Mouse (Mus musculus) MEL (cell line): ENCODE measurements around the gene Rasl11b. TPM values are rescaled to one million over a fixed set of nuclear protein-coding genes. Genes with fewer than 3 reads are reported as not detected.

Experiments used
- DNase-seq: peaks from one replicate; pipeline ENCODE4 v3.0.0; 2011; ENCODE audit warnings: low read depth, low spot score
- H3K27ac ChIP-seq: 2 replicates; pipeline ENCODE4 v1.5.1; 2012; ENCODE audit warnings: low read depth, mild to moderate bottlenecking, control low read depth, low read length, moderate library complexity; ENCODE audit not compliant: control insufficient read depth
- H3K27me3 ChIP-seq, 2 experiments: fragments of 150-350 bp in 1 of 2; sonication (generic) in 1 of 2; 2 replicates each; pipeline ENCODE4 v1.6.1; 2012; ENCODE audit warnings: low read length in 2 of 2, mild to moderate bottlenecking in 2 of 2, improper control_type of control experiment in 1 of 2, moderate library complexity in 1 of 2; ENCODE audit not compliant: insufficient read depth in 2 of 2, control insufficient read depth in 1 of 2
- H3K36me3 ChIP-seq, 2 experiments: 2 replicates each; pipeline ENCODE4 v1.6.1; 2012 to 2014; ENCODE audit warnings: low read length in 2 of 2, improper control_type of control experiment in 1 of 2, inconsistent platforms in 1 of 2, mild to moderate bottlenecking in 1 of 2; ENCODE audit not compliant: insufficient read depth in 2 of 2, control insufficient read depth in 1 of 2
- H3K4me1 ChIP-seq, 2 experiments: fragments of 150-350 bp in 1 of 2; sonication (generic) in 1 of 2; 2 replicates each; pipeline ENCODE4 v1.6.1; 2012; ENCODE audit warnings: low read length in 2 of 2, improper control_type of control experiment in 1 of 2, mild to moderate bottlenecking in 1 of 2; ENCODE audit not compliant: insufficient read depth in 2 of 2, control insufficient read depth in 1 of 2
- H3K4me3 ChIP-seq, 2 experiments: fragments of 150-350 bp in 1 of 2; sonication (generic) in 1 of 2; 2 replicates each; pipeline ENCODE4 v1.5.1; 2012; ENCODE audit warnings: low read depth in 2 of 2, low read length in 2 of 2, mild to moderate bottlenecking in 2 of 2, moderate library complexity in 2 of 2, control low read depth in 1 of 2, improper control_type of control experiment in 1 of 2; ENCODE audit not compliant: control insufficient read depth in 1 of 2, insufficient read depth in 1 of 2
- H3K79me2 ChIP-seq: 2 replicates; pipeline ENCODE4 v1.6.1; 2012; ENCODE audit warnings: mild to moderate bottlenecking, low read length, moderate library complexity; ENCODE audit not compliant: control insufficient read depth, poor library complexity, insufficient read depth
- H3K9ac ChIP-seq: 2 replicates; pipeline ENCODE4 v1.6.1; 2012; ENCODE audit warnings: low read depth, mild to moderate bottlenecking, control low read depth, low read length, moderate library complexity; ENCODE audit not compliant: control insufficient read depth, poor library complexity, severe bottlenecking
- H3K9me3 ChIP-seq: fragments of 150-350 bp; sonication (generic); replicated peaks from 2 replicates; pipeline ENCODE4 v1.6.1; 2012; ENCODE audit warnings: mild to moderate bottlenecking, low read length, improper control_type of control experiment, moderate library complexity; ENCODE audit not compliant: insufficient read depth
- CHD2 ChIP-seq: IDR thresholded peaks from 2 replicates; pipeline ENCODE4 v1.6.1; 2011; ENCODE audit warnings: low read length, improper control_type of control experiment
- ELF1 ChIP-seq: IDR thresholded peaks from 2 replicates; pipeline ENCODE4 v1.6.1; 2014; ENCODE audit warnings: low read depth, mild to moderate bottlenecking, inconsistent platforms, low read length, improper control_type of control experiment, moderate library complexity
- ETS1 ChIP-seq: IDR thresholded peaks from 2 replicates; pipeline ENCODE4 v1.6.1; 2012; ENCODE audit warnings: low read depth, mild to moderate bottlenecking, inconsistent platforms, low read length, improper control_type of control experiment, moderate library complexity
- GABPA ChIP-seq: IDR thresholded peaks from 2 replicates; pipeline ENCODE4 v1.6.1; 2012; ENCODE audit warnings: low read depth, mild to moderate bottlenecking, inconsistent platforms, low read length, improper control_type of control experiment, moderate library complexity
- KAT2A ChIP-seq: conservative IDR thresholded peaks from 2 replicates; pipeline ENCODE4 v1.6.1; 2012; ENCODE audit warnings: low read depth, low read length, improper control_type of control experiment, inconsistent platforms
- MAX ChIP-seq: IDR thresholded peaks from 2 replicates; pipeline ENCODE4 v1.6.1; 2011; ENCODE audit warnings: low read length, improper control_type of control experiment
- MAZ ChIP-seq: IDR thresholded peaks from 2 replicates; pipeline ENCODE4 v1.6.1; 2012; ENCODE audit warnings: low read depth, mild to moderate bottlenecking, inconsistent platforms, low read length, improper control_type of control experiment
- MXI1 ChIP-seq: IDR thresholded peaks from 2 replicates; pipeline ENCODE4 v1.6.1; 2011; ENCODE audit warnings: mild to moderate bottlenecking, low read depth, low read length, improper control_type of control experiment
- NRF1 ChIP-seq: IDR thresholded peaks from 2 replicates; pipeline ENCODE4 v1.6.1; 2014; ENCODE audit warnings: low read depth, mild to moderate bottlenecking, inconsistent platforms, low read length, improper control_type of control experiment, moderate library complexity; ENCODE audit not compliant: poor library complexity, insufficient read depth, severe bottlenecking
- POLR2AphosphoS2 ChIP-seq: IDR thresholded peaks from 2 replicates; pipeline ENCODE4 v1.6.1; 2011; ENCODE audit warnings: low read length, improper control_type of control experiment
- POLR2AphosphoS5 ChIP-seq: IDR thresholded peaks from 2 replicates; pipeline ENCODE4 v1.6.1; 2012; ENCODE audit warnings: low read depth, borderline replicate concordance, mild to moderate bottlenecking, inconsistent platforms, low read length, moderate library complexity, mixed read lengths
- SIN3A ChIP-seq: IDR thresholded peaks from 2 replicates; pipeline ENCODE4 v1.6.1; 2012; ENCODE audit warnings: low read length, improper control_type of control experiment, inconsistent platforms
- SMC3 ChIP-seq: IDR thresholded peaks from 2 replicates; pipeline ENCODE4 v1.6.1; 2011; ENCODE audit warnings: low read depth, low read length, improper control_type of control experiment
- TCF12 ChIP-seq: IDR thresholded peaks from 2 replicates; pipeline ENCODE4 v1.6.1; 2014; ENCODE audit warnings: low read depth, mild to moderate bottlenecking, inconsistent platforms, low read length, improper control_type of control experiment, moderate library complexity
- UBTF ChIP-seq: IDR thresholded peaks from 2 replicates; pipeline ENCODE4 v1.6.1; 2012; ENCODE audit warnings: low read depth, mild to moderate bottlenecking, inconsistent platforms, low read length, improper control_type of control experiment, moderate library complexity, borderline replicate concordance; ENCODE audit not compliant: insufficient read depth
- USF1 ChIP-seq: IDR thresholded peaks from 2 replicates; pipeline ENCODE4 v1.6.1; 2014; ENCODE audit warnings: low read depth, mild to moderate bottlenecking, inconsistent platforms, low read length, improper control_type of control experiment, moderate library complexity
- ZC3H11A ChIP-seq: IDR thresholded peaks from 2 replicates; pipeline ENCODE4 v1.6.1; 2012; ENCODE audit warnings: low read depth, mild to moderate bottlenecking, inconsistent platforms, low read length, improper control_type of control experiment
- ZNF384 ChIP-seq: IDR thresholded peaks from 2 replicates; pipeline ENCODE4 v1.6.1; 2012; ENCODE audit warnings: low read depth, mild to moderate bottlenecking, inconsistent platforms, low read length, improper control_type of control experiment
- polyA plus RNA-seq, 2 experiments: library from polyadenylated mRNA; stranded (reverse) in 1 of 2; unstranded in 1 of 2; fragments of >175 nt in 1 of 2; fragments of >200 nt in 1 of 2; gene quantifications; 2 replicates each; pipeline versions ENCODE4 v1.2.1 to v1.2.4; 2012; ENCODE audit warnings: low replicate concordance in 2 of 2, low read depth in 1 of 2; ENCODE audit not compliant: insufficient read length in 2 of 2, insufficient read depth in 1 of 2, missing spikeins in 1 of 2
- total RNA-seq: library from RNA; depleted of rRNA; stranded (reverse); fragments of 300-350 nt; gene quantifications from 2 replicates; pipeline ENCODE4 v1.2.3, GENCODE M21; 2012

Gene Rasl11b
- total and polyA plus RNA-seq, 3 experiments, result 0.15 to 0.54 TPM; not detected in 1

- no peak for DNase-seq
- TF ChIP-seq USF1 (no peak), SMC3 (no peak), MAZ (no peak), POLR2AphosphoS2 (no peak), NRF1 (no peak), ZNF384 (no peak), SIN3A (no peak), POLR2AphosphoS5 (no peak), KAT2A (no peak), CHD2 (no peak), ETS1 (no peak), TCF12 (no peak), ZC3H11A (no peak), MXI1 (no peak)
- Histone ChIP-seq H3K9ac (no peak overlapping the region), H3K9me3 (no peaks in the 10 kb centered on the region), H3K27me3 (no peaks in the 10 kb centered on the region; a peak in 2 of 4 replicates), H3K27ac (no peak overlapping the region), H3K4me1 (peaks cover 1 to 8% of the 10 kb centered on the region in 2 experiments), H3K4me3 (no peak overlapping the region), H3K36me3 (peaks cover 0 to 6% of the 10 kb centered on the region in 2 experiments; a peak in 2 of 4 replicates), H3K79me2 (no peaks in the 10 kb centered on the region)
Measured at GRCm38 (mm10) chr5:74188886-74189285, 6.2 kb upstream of the Rasl11b start.

DNA sequence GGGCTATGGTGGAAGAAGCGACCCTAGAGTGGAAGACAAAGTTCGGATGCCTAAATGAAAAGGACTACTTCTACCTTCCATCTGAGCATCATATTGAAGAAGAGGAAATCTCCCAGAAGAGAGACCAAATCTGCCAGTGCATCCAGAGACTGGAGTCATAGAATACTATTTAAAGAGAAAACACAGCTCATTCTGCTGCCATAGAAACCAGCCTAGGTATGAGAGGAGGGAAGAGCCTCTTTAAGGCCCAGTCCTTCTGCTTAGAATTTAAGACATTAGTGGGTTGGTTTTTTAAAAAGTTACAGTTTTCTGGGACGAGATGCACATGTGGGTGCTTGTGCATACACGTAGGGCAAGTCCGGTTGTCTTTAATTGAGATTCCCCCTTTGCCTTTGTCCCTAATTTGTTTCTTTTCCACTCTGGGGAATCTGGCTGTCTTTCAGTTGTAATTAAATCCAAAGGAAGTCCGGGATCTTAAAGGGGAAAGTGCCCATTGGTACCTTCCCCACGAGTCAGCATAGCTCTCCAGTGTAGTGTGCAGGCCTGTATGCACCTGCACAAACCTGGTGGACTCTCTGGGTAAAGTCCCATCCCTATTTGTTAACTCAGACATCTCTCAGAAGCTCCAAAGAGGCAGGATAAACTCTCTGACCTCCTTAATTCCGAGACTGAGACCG, 5.5 kb upstream of the Rasl11b start:
- Histone ChIP-seq H3K27me3 (no peaks in the 10 kb centered on the region; a peak in 2 of 4 replicates), H3K4me1 (peaks cover 2 to 16% of the 10 kb centered on the region in 2 experiments), H3K9me3 (no peaks in the 10 kb centered on the region), H3K4me3 (no peak overlapping the region)
- DNase-seq, result no peak
- TF ChIP-seq MAZ (no peak), MAX (no peak), UBTF (no peak), ELF1 (no peak), GABPA (no peak), SMC3 (no peak), USF1 (no peak), TCF12 (no peak), ETS1 (no peak)
- TF ChIP-seq, all 39 proteins: peak for 0
- Histone ChIP-seq H3K36me3 (peaks cover 0 to 12% of the 10 kb centered on the region in 2 experiments; a peak in 2 of 4 replicates), H3K9ac (no peak overlapping the region), H3K79me2 (no peaks in the 10 kb centered on the region), H3K27ac (no peak overlapping the region)
